Mouse (Mus musculus): Measurements from ENCODE around the gene Tubgcp2. TPM values are rescaled to one million over a fixed set of nuclear protein-coding genes. Genes with fewer than 3 reads are reported as not detected.

The Tubgcp2 gene
- polyA plus RNA-seq (2012; rRNA removed) = 24.7 and 25.9 TPM in 2 replicates

DNA sequence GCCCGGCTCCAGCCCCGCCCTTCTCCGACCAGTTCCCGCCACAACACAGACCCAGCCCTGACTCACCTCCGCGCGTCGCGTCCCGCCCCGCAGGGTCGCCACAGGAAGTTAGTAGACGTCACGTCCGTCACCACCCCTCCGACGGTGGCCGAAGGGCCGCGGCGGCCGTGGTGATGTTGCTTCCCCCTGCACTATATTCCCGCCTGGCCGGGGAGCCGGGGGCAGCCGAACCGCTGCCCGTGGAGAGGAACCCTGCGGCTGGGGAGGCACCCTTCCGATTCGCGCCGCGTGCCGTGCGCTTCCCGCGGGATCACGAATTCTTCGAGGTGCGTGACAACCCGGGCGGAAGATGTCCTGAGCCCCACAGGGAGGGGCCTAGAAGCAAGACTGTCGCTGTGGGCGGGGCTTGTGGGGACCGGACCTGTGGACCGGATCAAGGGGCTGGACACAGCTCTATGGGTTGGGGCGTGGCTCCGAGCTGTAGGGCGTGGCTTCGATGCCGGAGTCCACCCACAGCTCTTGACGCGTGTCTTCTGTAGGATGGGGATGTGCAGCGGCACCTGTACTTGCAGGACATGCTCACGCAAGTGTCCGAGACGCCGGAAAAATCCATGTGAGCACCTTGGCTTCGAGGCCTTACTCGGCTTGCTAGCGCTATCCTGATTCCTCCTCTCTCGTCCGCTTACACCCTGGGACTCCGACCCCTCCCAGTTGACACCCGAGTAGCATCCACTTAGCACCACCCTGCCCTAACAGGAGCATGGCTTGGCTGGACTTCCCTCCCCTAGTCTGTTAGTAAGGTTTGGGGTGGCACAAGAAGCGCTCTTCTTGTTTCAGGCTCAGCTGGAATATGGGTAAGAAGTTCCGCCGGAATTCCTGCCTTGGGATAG, at the start of gene Tubgcp2, which contains the start of gene Zfp511:
Gene Tubgcp2, minus strand, starts transcription at position 389 of the 890 bp plus-strand sequence.
Gene Zfp511, plus strand, starts transcription at position 111 of the 890 bp plus-strand sequence.
- peak; percentile 79 for DNase-seq (ENCODE audit: low read depth)

DNA sequence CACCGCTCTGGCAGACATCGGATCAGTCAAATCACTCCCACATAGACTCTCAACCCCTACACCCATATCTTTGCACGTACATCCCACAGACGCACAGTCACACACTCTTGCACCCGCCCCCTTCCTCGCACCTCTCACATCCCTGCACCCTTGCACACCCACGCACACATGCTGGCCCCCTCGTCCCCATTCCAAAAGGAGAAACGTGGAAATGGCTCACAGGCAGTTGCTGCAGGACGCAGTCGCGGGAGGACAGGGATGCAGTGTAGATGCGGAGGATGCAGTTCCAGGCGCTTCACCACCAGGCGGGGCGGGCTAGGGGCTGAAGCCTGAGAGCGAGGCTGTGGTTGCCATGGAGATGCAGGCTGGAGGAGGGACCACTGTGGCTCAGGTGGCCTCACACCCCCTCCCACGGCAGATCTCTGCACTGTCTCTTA, 45.8 kb upstream of the Tubgcp2 start, which contains the start of gene Caly:
Gene Caly, minus strand, starts transcription at position 307 of the 437 bp plus-strand sequence.
- DNase-seq (ENCODE audit: low read depth) = no peak

DNA sequence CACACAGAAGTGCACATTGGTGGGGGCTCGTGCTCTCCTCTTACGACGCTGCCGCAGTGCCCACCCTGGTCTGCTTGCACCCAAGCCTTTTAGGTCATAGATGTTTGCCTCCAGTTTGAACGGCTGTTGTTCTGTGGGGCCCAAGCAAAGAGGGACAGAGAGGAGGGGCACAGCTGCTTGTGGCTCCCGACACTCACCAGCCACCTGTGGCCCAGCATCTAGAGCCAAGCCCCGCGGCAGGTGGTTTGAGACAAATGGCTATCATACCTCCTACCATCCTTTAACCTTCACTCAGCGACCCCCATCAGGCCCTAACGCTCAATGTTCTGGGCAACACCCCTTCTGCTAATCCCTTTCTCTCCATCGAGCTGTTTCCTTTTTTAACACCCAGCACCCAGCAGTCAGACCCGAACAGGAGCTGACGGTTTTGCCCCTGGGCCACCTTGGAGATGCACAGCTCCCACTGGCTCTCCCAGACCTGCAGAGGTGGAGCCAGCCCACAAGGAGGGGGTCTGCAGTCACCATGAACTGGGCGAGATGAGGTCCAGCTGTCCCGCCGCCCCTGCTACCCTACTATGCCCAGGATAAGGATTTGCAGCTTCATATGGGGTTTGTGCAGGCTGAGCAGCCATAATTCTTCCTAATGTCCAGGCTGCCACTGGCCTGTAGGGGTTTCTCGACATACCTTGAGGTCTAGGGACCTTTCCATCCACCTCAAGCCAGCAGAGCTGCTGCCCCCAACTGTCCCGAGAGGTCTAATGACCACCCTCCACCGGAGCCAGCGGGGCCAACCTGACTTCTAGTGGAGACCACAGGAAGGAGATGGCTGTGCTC, 45.2 kb upstream of the Tubgcp2 start:
- DNase-seq (ENCODE audit: low read depth) = no peak

DNA sequence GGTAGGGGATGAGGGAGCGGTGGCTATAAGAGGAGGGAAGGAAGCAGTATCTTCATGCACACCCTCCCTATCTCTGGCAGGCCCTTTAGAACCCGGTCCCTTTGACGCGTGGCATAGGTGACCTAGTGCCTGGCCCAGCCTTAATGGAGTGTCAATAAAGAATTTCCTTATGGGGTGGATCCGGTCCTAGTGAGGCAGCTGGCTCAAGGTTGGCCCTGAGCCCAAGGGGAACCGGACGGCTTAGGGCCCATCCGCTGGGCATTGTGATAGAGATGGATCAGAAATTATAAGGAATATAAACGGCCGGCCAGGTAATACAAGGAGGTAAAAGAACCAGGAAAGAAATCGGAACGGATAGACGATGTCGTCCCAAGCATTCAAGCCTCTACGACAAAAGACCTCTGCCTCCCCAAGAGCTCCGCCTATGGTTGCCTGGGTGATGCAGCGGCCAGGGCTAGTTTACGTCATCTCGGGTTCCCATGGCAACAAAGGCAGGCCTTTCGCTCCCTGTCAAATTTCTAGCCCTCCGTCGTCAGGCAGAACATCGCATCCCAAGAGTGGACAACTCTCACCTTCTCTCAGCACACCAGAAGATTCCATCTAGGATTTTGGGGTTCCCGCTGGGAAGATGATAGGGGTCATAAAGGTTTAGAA, 44.2 kb upstream of the Tubgcp2 start:
- DNase-seq (ENCODE audit: low read depth) = no peak

DNA sequence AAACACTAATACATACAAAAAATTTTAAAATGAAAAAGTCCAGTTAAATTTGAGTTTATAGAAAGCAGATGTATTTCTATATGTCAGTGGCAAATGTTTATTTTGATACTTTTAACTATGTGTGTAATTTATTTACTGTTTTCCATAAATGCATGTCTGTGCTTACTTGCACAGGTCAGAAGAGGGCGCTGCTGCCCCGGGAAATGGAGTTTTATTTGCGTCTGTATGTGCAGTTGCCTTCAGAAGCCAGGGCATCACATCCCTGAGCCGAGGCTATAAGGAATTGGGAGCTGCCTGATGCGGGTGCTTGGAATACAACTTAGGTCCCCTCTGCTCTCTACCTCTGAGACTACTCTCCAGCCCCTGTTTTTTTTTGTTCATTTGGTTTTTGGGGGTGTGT, 42.2 kb upstream of the Tubgcp2 start:
- no peak for DNase-seq (ENCODE audit: low read depth)

DNA sequence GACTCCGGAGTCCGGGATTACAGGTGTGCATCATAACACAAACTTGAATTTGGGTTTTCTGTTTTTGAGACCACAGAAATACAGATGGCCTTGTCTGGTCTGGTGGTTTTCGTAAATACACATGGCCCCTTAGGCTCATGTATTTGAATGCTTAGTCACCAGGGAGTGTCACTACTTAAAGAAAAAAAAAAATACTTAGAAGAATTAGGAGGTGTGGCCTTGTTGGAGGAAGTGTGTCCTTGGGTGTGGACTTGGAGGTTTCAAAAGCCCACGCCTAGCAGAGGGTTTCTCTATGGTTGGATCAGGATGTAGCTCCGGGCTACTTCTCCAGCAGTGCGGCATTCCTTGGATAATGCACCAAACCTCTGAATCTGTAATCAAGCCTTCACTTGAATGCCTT, 41.2 kb upstream of the Tubgcp2 start:
- DNase-seq (ENCODE audit: low read depth) = no peak

DNA sequence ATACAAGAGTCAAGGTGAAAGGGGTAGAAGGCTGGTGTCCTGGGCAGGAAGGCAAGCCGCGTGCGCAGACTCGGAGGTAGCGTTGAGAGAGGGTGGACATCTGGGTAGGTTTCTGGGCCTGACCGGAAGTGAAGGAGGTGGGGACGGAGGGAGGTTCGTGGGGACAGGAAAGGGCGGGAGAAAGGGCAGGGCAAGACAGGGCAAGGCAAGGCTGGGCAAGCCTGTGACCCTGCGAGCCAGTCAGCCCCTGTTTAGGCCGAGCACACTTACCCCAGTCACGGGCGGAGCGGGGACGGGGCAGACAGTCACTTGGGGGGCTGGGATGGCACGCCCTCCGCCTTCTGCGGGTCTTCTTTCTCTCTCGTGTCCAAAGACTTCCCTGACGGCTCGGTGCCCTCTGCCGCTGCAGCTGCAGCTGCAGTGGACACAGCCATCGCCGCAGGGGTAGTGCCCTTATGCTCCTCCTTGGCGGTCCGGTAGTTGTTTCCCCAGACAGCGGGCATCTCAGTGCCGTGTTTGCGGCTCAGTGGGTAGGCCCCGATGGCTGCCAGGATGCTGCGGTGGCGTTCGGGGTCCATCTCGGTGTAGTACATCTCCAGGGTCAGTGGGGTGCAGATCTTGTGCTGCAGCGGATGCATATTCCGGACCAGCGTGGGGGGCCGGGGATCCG, 33.7 kb upstream of the Tubgcp2 start:
- DNase-seq (ENCODE audit: low read depth) = no peak

DNA sequence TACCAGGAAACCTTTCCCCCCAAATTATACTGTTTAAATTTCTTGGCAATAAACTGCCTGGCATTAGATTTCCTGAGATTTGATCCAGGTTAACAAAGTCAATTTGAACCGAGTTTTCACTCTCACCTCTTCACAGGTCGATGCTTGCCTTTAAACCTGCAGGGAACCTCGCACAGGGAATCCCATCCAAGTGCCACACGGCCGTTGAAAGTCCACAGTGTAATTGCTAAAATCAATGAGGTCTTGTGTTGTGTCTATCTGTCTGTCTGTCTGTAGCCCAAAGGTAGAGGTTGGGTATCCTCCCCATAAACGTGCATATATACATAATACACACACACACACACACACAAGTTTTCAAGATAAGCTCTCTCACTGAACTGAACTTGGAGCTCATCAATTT, 30.9 kb upstream of the Tubgcp2 start:
- DNase-seq (ENCODE audit: low read depth) = no peak

DNA sequence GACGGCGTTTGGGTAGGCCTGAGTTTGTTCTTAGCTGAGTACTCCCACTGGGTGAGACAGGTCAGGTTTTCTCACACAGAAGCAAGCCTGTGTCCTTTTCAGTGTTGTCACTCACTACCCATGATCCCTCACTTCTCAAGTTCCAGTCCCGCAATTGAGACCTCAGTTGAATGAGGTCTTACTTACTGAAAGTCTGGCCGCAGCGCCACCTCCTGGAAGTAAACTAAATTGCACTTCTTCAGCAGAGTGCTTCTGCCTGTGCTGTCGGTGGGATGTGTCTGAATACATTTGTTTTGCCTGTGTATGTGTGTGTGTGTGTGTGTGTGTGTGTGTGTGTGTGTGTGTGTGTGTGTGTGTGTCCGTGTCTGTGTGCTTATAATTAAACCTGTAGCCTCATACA, 26.6 kb upstream of the Tubgcp2 start:
- DNase-seq (ENCODE audit: low read depth) = no peak

DNA sequence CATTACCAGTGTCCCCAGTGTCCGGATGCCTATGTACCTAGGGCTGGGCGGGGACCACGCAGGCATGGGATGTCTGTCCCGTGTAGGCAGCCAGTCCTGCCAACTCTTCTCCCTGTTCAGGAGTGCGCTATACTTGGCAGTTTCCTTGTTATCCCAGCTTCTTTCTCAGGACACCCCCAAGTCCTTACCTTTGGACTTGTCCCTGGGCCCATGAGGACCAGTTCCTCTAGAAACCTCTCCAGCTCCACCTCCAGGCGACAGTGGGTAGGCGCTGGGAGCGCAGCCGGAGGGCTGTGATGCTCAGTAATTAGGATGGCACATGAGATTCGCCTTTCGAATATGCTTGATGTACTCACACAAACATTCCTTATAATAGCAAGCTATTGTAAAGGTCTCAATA, 25.8 kb upstream of the Tubgcp2 start:
- DNase-seq (ENCODE audit: low read depth) = no peak

DNA sequence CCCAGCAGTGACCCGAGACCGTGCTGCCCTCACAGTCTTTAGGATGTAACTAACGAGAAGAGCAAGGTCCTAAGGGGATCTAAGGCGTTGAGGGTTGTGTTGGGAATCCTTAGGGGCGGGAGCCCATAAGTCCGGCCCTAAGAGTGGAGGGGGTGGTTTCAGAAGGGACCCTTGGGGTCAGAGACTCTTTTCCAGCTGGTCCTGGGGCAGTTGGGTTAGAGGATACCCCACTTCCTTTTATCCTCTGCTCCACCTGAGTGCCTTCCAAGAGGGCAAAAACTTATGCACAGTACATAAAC, 25.3 kb upstream of the Tubgcp2 start:
- DNase-seq (ENCODE audit: low read depth) = no peak

DNA sequence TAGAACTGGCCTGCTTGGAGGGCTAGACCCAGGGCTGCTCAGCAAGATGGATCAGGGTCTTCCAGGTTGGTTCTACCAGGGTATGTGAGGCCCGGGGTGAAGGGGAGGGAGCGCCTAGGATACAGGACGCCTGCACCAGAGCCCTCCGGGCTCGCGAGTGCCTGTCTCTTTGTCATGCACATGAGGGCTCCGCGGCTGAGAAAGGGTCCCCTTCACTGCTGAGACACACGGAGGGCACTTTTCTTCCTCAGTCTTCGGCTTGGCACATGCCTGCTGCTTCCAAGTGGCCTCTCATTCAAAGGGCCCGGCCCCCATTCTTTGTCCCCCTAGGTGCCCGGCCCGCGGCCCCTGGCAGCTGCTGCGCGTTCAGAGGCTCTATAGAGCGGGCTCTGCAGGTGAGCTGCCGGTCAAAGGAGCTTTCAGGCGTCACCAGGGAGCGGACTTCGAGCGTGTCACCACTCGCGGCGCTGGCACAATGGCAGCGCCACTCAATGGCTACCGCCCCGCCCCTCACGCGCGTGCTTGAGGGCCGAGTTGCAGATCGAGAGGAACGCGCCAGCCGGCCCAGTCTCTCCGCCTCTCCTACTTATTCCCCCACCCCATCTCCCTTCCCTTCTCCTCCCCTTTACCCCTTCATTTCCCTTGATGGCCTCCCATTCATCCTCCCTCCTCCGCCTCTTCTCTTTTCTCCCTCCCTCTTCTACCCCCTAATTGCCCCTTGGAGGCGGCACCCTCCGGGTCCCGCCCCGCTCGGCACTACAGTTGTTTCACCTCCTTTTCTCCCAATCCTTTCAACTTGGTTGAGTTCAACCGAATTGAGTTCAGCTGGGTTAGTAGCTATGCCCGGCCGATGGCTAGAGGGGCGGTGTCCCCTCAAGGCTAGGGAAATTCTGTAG, 24.7 kb upstream of the Tubgcp2 start:
- no peak for DNase-seq (ENCODE audit: low read depth)

DNA sequence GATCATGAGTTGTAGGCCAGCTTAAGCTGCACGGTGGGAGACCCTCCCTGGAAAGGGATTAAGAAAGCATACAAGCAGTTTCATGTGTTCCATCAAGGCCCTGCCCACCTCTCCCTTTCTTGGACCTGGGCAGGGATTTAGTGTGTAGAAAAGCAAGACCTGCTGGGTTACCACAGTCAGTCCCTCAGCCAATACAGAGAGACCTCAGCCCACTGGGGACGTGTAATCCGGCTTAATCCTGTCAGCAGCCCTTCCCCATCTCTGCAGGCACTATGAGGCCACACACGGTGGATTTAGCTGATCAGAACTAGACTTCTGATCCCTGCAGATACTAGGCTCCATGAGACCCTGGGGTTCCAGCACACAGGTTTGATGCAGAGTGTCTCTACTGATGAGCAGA, 23.1 kb upstream of the Tubgcp2 start:
- DNase-seq (ENCODE audit: low read depth) = no peak

DNA sequence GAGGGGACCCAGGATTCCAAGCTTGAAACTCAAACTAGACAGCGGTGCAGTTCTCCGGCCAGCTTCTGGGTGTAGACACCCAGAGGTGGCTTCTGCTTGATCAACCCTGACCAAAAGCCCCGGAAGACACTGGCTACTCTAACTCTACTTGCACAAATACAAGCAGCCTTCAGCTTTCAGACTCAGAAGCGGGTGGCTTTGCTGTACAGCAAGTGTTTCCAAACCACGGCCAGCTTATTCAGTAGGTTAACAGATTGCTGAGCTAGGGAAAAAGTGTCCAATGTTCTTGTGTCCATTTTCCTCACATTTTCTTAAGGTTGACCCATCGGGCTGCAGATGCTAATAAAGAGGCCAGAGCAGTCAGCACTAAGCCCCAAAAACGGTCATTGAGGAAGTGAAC, 22.1 kb upstream of the Tubgcp2 start:
- no peak for DNase-seq (ENCODE audit: low read depth)

DNA sequence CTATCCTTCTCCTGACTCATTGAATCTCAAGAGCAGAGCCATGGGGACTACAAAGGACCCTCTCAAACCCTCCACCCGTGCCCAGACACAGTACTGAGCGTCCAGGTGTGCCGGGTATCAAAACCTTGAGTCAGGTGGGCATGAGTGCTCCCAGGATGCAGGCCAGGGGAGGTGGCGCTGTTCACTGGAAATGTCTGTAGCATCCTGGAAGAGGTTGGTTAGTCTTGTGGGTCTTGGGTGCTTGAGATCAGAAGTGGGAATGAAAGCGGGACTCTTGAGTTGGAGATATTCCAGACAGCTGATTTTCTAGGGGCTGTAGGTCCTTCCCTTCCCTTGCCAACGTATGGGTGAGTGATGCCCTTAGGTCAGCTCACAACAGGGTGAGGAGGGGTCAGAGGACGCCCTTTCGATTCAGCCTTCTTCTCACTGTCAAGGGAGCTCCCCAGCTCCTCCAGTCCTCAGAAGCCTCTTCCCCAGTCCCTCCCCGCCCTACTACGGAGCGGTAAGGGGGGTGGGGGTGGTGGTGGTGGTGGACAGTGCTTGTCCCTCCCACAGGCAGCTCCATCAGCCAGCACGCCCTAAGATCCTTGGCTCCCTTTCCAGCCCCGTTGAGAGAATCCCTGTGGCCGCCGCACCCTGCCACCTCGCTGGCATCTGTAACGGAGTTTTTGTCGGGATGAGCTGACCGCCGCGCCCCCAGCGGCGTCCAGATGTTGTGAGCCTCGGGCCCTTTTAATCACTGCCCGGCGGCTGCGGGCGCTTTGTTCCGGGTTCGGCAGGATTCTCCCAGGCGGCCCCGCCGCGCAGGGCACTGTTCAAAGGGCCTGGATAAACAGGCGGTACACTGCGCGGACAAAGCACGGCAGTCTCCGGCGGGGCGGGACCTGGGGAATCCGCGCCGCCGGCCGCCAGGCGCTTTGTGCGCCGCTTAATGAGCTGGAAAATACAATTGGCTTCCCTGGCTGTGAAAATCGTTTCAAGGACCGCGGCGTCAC, 21.2 kb upstream of the Tubgcp2 start:
- no peak for DNase-seq (ENCODE audit: low read depth)

DNA sequence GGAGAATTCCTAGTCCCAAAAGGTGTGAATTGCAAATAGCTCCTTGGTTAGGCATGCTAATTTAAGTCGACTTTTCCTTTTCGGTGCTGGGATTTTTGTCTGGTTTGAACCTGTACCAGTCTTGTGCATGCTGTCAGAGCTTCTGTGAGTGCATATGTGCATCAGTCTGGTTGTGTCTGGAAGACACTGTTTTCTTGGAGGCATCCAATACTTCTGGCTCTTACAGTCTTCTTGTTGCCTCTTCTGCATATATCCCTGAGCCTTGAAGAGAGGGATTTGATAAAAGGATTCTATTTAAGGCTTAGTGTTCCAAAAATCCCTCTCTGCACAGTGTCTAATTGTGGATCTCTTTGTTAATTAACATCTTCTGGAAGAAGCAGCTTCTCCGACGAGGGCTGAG, 17.7 kb upstream of the Tubgcp2 start:
- no peak for DNase-seq (ENCODE audit: low read depth)

DNA sequence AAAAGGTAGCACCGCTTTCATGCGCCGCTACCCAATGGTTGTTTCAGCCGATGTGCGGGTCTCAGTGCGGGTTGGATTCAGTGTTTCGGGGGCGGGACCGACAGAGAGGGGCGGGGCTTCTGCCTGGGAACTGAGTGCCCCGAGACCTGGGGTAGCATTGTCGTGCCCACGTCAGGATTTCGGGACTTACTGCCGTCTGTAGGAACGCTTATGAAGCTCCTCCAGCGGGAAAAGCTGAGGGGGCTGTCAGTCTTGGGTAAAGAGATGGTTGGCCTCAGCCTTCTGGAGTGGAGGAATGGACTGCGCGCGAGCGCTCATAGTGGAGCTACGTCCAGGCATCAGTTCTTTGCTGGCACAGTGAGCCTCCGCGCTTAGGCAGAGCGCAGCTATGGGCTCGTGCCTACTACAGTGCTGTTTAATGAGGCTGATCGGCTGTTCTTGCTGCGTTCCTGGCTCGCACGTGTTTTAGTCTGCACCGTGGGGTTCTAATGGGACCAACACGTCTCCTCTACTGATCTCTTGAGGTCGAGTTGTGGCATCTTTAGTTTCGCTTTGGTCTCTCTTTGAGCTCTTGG, 12.7 kb upstream of the Tubgcp2 start:
- DNase-seq (ENCODE audit: low read depth) = no peak

DNA sequence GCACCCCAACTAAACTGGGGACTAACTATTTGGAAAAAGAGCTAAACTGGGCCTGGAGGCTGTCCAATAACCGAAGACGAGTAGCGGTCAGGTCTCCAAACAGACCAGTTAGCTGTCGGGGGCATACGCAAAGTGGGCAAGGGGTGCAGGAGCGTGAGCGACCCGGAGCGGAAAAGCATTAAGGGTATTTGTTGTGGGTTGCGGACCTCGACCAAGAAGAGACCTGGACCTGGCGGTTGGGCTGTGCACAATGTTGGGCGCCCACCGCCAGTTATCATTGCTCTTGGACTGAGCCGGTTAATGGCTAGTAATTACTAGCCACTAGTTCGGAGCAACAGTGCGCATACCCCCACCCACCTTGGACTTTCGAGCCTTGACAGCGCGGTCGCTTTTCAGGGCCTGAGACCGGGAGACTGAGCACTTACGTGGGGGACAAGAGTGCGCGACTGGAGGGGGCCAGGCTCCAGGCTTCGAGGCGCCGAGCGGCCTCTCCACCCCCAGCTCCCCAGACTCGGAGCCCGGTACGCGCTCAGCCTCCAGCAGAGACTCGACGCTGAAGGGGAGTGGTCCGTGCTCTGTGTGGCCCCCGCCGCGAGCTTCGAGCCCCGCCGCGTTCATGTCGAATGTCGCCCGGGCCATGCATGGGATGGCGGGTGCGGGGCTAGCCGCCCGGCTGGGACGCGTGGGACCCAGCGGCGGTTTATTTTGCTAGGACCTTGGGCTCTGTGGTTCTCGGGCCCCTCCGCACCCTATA, 12.1 kb upstream of the Tubgcp2 start, which contains the start of gene Msx3:
Gene Msx3, minus strand, starts transcription at position 729 of the 754 bp plus-strand sequence.
- no peak for DNase-seq (ENCODE audit: low read depth)

Measured in gonadal fat pad, adult 2 months (tissue).